Mouse (Mus musculus): ENCODE data around the gene Qk.

Gene Qk

GRCm38 (mm10) chr17:10327584-10328210, 8.0 kb upstream of the Qk start:
- DNase-seq (ENCODE audit: low spot score in 2 of 2), result no peak

GRCm38 (mm10) chr17:10326596-10327045, 7.0 kb upstream of the Qk start:
- no peak for DNase-seq (ENCODE audit: low spot score in 2 of 2)

- no peak for DNase-seq (ENCODE audit: low spot score in 2 of 2)
Measured at GRCm38 (mm10) chr17:10325921-10326320, 6.3 kb upstream of the Qk start.

GRCm38 (mm10) chr17:10321754-10322153, 2.1 kb upstream of the Qk start:
- no peak for DNase-seq (ENCODE audit: low spot score in 2 of 2)

GRCm38 (mm10) chr17:10321092-10321491, 1.4 kb upstream of the Qk start:
- DNase-seq (ENCODE audit: low spot score in 2 of 2), result no peak

- no peak for DNase-seq (ENCODE audit: low spot score in 2 of 2)
Measured at GRCm38 (mm10) chr17:10320456-10320790, 769 bp upstream of the Qk start.

- no peak for DNase-seq (ENCODE audit: low spot score in 2 of 2)
Measured at GRCm38 (mm10) chr17:10319431-10319684, 296 bp downstream of the Qk start.

- DNase-seq (ENCODE audit: low spot score in 2 of 2), result peak in 1 of 2 experiments; percentile 65
Measured at GRCm38 (mm10) chr17:10318561-10319430, 858 bp downstream of the Qk start.

GRCm38 (mm10) chr17:10317981-10318551, 1.6 kb downstream of the Qk start:
- no peak for DNase-seq (ENCODE audit: low spot score in 2 of 2)

GRCm38 (mm10) chr17:10317186-10317585, 2.5 kb downstream of the Qk start:
- DNase-seq (ENCODE audit: low spot score in 2 of 2), result no peak

GRCm38 (mm10) chr17:10316446-10316845, 3.2 kb downstream of the Qk start:
- DNase-seq (ENCODE audit: low spot score in 2 of 2), result no peak

GRCm38 (mm10) chr17:10310046-10310445, 9.6 kb downstream of the Qk start:
- no peak for DNase-seq (ENCODE audit: low spot score in 2 of 2)

- DNase-seq (ENCODE audit: low spot score in 2 of 2), result no peak
Measured at GRCm38 (mm10) chr17:10309135-10309623, 10.5 kb downstream of the Qk start.

- DNase-seq (ENCODE audit: low spot score in 2 of 2), result no peak
Measured at GRCm38 (mm10) chr17:10306424-10306823, 13.2 kb downstream of the Qk start.

GRCm38 (mm10) chr17:10304001-10304400, 15.7 kb downstream of the Qk start:
- no peak for DNase-seq (ENCODE audit: low spot score in 2 of 2)

- DNase-seq (ENCODE audit: low spot score in 2 of 2), result no peak
Measured at GRCm38 (mm10) chr17:10300968-10301795, 18.5 kb downstream of the Qk start.

- DNase-seq (ENCODE audit: low spot score in 2 of 2), result no peak
Measured at GRCm38 (mm10) chr17:10299396-10299795, 20.3 kb downstream of the Qk start.

GRCm38 (mm10) chr17:10292520-10292919, 27.1 kb downstream of the Qk start:
- no peak for DNase-seq (ENCODE audit: low spot score in 2 of 2)

GRCm38 (mm10) chr17:10284772-10285171, 34.9 kb downstream of the Qk start:
- DNase-seq (ENCODE audit: low spot score in 2 of 2), result no peak

- no peak for DNase-seq (ENCODE audit: low spot score in 2 of 2)
Measured at GRCm38 (mm10) chr17:10279532-10279931, 40.1 kb downstream of the Qk start.

GRCm38 (mm10) chr17:10269518-10269917, 50.1 kb downstream of the Qk start:
- DNase-seq (ENCODE audit: low spot score in 2 of 2), result no peak

- no peak for DNase-seq (ENCODE audit: low spot score in 2 of 2)
Measured at GRCm38 (mm10) chr17:10268468-10268867, 51.2 kb downstream of the Qk start.
